Mouse (Mus musculus): ENCODE measurements at regions not wholly inside any gene's neighbourhood (a gene's known extent, or its start where the extent isn't known, plus 50 kb on each side); places are given as distances from the start of the nearest gene placed in this dataset.

- TF ChIP-seq GATA1 (IDR thresholded peaks at IDR 0.05; ENCODE audit: borderline replicate concordance, low read length) (no peak), FLI1 (IDR thresholded peaks at IDR 0.05; ENCODE audit: low read length) (no peak)
Observed at GRCm38 (mm10) chr12:78109931-78110330, 84.1 kb upstream of the Gm6657 start.

All from megakaryocyte, embryonic 14.5 days (primary cell).